Mouse (Mus musculus) Patski (cell line): ENCODE measurements at regions not wholly inside any gene's neighbourhood (a gene's known extent, or its start where the extent isn't known, plus 50 kb on each side); places are given as distances from the start of the nearest gene placed in this dataset.

Experiments
- ATAC-seq: fragments of 100-300 bp; one replicate; pipeline ENCODE4 v1.8.0; 2021
- CTCF ChIA-PET: fragments of 350-600 bp; sonication (Branson Sonifier 250); formaldehyde crosslinking; loops from one replicate; lab custom pipeline; 2022; ENCODE audit warnings: inconsistent platforms; lab: Charles Lee
- POLR2A ChIA-PET: fragments of 350-600 bp; sonication (Branson Sonifier 250); formaldehyde crosslinking; loops from one replicate; lab custom pipeline; 2022; ENCODE audit warnings: antibody characterized with exemption, inconsistent platforms; lab: Charles Lee
- DNase-seq: peaks from one replicate; pipeline ENCODE4 v3.0.0-alpha.2; 2011; ENCODE audit warnings: low read depth, low spot score
- H3K27me3 ChIP-seq: fragments of 371-371 bp; one replicate; pipeline ENCODE4 v1.5.1; 2021
- CTCF ChIP-seq: fragments of 100-300 bp; IDR thresholded peaks from one replicate; pipeline ENCODE4 v1.5.1; 2021
- in situ Hi-C: fragments of 300-500 bp; cut with MboI; formaldehyde crosslinking; loops from 3 replicates; pipeline ENCODE4 v1.11.1; 2018; ENCODE audit warnings: low pct_unique_long_range_greater_than_20kb, mixed read lengths

DNA sequence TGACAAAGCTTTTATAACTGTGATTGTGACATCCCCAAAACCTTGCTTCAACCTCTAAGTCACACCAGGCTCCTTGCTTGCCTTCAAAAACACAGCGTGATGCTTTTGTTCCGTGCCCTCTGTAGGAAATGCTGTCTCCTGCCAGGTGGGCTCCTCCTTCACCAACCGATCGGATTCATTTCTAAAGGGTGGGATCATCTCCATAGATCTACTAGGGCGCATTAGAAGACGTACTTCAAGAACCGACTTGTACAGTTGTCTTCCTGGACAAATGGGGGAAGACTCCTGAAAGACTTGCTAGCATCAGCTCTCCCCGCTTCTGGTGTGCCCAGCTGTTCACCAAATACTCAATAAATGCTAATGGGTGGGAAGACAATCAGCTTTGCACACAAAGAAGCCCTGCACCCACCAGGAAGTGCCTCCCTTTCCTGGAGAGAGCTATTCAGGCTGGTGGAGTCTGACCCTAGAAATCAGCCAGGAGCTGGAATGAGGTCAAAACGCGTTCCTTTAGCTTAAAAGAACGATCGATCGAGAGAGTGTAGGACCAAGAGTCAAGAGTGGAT lies 53.0 kb downstream of the Hoxa1 start:
- ChIA-PET POLR2A (no interaction called here), CTCF (interaction anchor here (0.9 kb wide), 1 partner anchor 21 kb away, joined by 3 read pairs; no protein-coding TSS in a partner anchor)
- no peak for ATAC-seq
- no peak for DNase-seq
- in situ Hi-C loops, result no loop called here
- TF ChIP-seq CTCF, result no peak
- H3K27me3 ChIP-seq, result no peaks in the 10 kb centered on the region

DNA sequence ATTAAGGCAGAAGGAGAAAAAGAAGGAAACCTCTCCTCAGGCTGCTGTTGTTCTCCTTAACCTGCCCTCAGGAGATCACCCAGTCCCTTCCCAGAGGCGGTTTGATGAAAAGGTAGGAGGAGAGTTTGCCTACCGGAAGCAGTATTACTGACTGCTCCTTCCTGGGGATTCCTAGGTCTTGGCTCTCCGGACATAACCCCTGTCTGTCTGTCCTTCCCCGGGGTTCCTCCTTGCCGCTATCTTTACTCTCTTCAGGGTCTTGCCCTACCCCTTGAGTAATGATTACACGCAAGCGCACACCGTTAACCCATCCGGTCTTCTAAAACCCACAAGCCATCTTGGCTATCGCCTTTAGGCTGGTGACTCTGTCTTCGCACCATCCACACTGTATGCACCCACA lies 54.0 kb downstream of the Hoxa1 start:
- in situ Hi-C loops, result no loop called here
- TF ChIP-seq CTCF, result no peak
- ATAC-seq, result no peak
- POLR2A ChIA-PET, result no interaction called here
- DNase-seq, result no peak
- no peaks in the 10 kb centered on the region for H3K27me3 ChIP-seq
- CTCF ChIA-PET, result no interaction called here

DNA sequence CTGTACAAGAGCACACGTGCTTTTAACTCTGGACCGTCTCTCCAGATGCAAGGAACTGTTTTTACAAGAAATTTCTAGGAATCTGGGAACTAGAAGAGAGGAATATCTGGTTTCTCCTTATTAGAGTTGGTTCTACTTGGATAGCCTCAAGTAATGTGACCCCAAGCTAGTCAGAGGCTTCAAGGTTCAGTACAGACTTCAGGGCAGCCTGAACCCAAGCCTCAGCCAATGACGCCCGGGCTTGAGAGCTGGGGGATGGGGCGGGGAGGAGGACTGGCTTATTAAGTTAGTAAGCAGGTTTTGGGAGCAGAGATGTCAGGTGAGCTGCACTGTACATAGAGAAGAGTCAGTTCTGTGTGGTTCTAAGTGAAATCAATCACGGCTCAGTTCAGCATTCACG lies 54.5 kb downstream of the Hoxa1 start:
- DNase-seq (no peak), ATAC-seq (no peak)
- in situ Hi-C loops, result no loop called here
- TF ChIP-seq CTCF, result no peak
- ChIA-PET POLR2A (no interaction called here), CTCF (no interaction called here)
- no peaks in the 10 kb centered on the region for H3K27me3 ChIP-seq

DNA sequence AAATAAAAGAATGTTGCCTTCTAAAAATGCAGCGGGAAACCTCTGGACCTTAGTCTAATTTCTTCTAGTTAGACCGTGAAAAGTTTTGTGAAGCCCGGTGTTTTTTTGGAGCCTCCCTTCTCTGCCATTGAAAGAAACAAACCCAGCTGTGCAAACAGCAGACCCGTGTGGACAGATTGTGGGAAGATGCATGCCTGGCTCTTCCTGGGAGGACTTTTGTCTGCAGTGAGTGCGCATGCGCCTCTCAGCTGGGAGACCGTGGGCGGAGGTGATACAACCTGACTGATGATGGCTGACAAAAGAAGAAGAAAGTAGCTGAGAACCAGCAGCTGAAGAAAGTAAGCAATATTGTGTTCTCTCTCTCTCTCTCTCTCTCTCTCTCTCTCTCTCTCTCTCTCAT lies 55.4 kb downstream of the Hoxa1 start:
- CTCF ChIA-PET, result interaction anchor here (1.0 to 1.5 kb wide), 2 partner anchors 35 to 36 kb away, joined by 3 to 4 read pairs; no protein-coding TSS in a partner anchor
- TF ChIP-seq CTCF, result no peak
- ATAC-seq, result no peak
- no peak for DNase-seq
- in situ Hi-C loops, result no loop called here
- no peaks in the 10 kb centered on the region for H3K27me3 ChIP-seq
- POLR2A ChIA-PET, result no interaction called here

DNA sequence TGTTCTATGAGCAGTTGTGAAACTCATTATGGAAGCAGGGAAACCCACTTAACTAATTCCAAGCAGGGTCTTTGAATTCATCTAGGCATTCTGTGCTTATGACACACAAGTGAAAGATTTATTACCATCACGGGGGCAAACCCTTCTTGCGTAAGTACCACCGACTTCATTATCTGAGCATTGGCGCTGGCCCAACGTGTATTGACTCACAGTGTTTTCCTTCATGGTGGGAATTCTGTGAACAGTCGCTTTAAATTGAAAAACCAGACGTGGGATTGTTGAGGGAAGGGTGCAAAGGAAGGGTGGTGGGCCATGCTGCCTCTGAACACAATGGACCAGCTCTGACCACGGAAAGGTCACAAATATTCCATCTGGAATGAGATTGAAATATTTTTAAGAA lies 55.9 kb downstream of the Hoxa1 start:
- POLR2A ChIA-PET, result interaction anchor here (1.0 to 1.5 kb wide), 2 partner anchors 16 to 30 kb away, joined by 3 to 4 read pairs; no protein-coding TSS in a partner anchor
- ATAC-seq (no peak), DNase-seq (no peak)
- no peak for TF ChIP-seq CTCF
- H3K27me3 ChIP-seq, result no peaks in the 10 kb centered on the region
- CTCF ChIA-PET, result interaction anchor here (1.0 to 1.5 kb wide), 2 partner anchors 35 to 37 kb away, joined by 3 to 4 read pairs; no protein-coding TSS in a partner anchor
- in situ Hi-C loops, result no loop called here

DNA sequence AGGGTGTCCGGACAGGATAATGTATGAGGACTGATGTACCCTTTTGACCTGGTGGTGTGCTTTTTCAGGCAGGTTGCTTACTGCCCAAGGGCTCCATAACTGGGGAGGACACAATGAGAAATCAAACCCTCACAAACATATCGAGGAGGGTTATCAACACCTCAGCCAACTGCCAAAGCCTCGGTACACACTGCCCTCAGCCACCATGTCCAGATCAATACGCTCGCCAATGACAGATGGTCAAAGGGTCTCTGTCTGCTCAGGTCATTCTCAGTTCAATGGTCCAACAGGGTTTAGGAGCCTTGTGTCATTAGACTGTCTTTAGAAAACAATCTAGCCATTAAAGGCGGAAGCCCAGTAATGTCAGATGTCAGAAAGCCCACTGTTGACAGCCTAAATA lies 56.9 kb downstream of the Hoxa1 start:
- H3K27me3 ChIP-seq, result no peaks in the 10 kb centered on the region
- ATAC-seq (no peak), DNase-seq (no peak)
- no peak for TF ChIP-seq CTCF
- ChIA-PET CTCF (interaction anchor here (1.6 kb wide), 1 partner anchor 12 kb away, joined by 3 read pairs; no protein-coding TSS in a partner anchor), POLR2A (interaction anchor here (0.6 to 1.5 kb wide), 2 partner anchors 15 to 124 kb away, joined by 4 to 9 read pairs; no protein-coding TSS in a partner anchor)
- in situ Hi-C loops, result no loop called here

DNA sequence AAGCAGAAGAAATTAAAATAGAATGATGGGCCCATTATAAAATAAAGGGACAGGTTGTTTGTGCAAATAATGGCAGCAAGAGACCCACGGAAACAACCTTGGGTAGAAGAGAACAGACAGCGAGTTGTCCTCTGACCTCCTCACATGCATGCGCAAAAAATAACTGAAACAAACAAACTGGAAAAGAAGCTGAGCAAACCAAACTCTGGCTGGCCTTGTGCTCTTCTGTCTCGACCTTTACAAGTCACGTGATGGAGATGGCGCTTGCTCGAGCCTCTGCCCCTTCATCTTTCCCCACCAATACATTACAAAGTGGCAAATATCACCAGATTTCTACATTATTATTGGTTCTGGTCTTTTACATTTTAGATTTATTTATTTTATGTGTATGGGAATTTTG lies 59.3 kb downstream of the Hoxa1 start:
- in situ Hi-C loops, result no loop called here
- H3K27me3 ChIP-seq, result no peaks in the 10 kb centered on the region
- ChIA-PET CTCF (no interaction called here), POLR2A (no interaction called here)
- no peak for TF ChIP-seq CTCF
- no peak for DNase-seq
- no peak for ATAC-seq

DNA sequence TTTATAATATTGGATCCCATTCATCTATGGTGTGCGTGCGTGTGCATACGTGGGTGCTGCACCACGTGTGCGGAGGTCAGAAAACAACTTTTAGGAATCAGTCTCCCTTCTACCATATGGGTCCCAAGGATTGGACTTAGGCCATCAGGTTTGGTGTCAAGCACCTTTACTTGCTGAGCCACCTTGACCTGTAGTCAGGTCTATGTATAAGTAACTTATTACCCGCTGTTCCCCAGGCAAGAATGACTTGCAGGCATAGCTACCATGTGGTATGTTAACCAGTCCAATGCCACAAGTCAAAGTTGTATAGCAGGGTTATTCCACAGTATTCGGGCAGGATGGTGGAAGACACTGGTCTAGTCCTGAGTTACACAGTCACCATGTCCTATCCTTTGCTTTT lies 62.5 kb downstream of the Hoxa1 start:
- ATAC-seq (no peak), DNase-seq (no peak)
- in situ Hi-C loops, result no loop called here
- TF ChIP-seq CTCF, result no peak
- ChIA-PET CTCF (no interaction called here), POLR2A (no interaction called here)
- H3K27me3 ChIP-seq, result no peaks in the 10 kb centered on the region

DNA sequence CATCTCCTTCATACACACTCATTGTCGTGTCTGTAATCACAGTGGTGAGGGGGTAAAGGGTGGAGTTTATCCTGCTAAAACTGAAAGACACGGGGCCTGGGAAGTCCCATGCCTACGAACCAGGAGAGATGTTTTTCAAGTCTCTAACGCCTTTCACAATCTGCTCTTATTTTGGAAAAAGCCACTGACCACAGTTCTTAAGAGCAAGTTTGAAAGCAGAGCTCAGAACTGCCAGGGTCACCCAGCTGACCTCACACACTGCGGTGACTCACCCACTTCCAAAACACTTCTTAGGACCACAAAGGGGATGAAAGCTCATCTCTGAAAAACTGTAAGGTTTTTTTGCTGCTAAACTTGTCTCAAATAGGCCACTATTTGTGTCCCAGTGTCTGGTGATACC lies 66.7 kb downstream of the Hoxa1 start:
- in situ Hi-C loops, result no loop called here
- DNase-seq (no peak), ATAC-seq (no peak)
- no peak for TF ChIP-seq CTCF
- POLR2A ChIA-PET, result no interaction called here
- H3K27me3 ChIP-seq, result no peaks in the 10 kb centered on the region
- CTCF ChIA-PET, result no interaction called here

DNA sequence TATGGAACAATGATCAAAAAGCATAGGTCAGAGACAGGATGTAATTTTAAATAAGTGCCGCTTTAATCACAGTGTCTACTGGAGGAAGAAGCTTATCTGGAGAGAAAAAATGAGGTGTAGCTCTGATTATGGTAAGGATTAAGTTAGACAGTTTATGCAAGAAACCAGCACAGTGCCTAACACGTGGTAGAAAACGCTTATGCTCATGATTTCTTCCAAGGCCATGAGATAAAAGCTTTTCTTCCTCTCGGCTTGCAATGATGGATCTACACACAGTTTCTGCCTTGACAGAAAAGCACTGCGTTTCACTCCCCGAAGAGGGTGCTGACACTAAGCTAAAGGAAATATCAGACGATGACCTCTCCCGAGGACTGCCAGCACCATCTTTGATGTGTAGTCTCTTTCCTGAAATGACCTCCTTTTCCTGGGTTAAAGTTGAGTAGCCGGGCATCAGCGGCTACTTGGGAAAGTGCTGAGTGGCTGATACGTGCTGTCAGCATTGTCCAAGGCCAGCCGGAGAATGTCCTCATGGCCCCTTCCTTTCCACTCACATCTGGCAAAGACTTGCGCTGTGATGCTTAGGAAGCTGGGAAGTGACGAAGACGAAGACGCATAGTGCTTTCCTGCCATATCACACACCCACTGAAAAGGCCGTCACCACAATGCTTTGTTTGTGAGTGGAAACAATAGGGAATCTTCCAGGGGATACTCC lies 72.0 kb downstream of the Hoxa1 start:
- ATAC-seq (no peak), DNase-seq (no peak)
- no peaks in the 10 kb centered on the region for H3K27me3 ChIP-seq
- in situ Hi-C loops, result no loop called here
- ChIA-PET CTCF (no interaction called here), POLR2A (interaction anchor here (1.2 kb wide), 1 partner anchor 16 kb away, joined by 4 read pairs; no protein-coding TSS in a partner anchor)
- no peak for TF ChIP-seq CTCF

DNA sequence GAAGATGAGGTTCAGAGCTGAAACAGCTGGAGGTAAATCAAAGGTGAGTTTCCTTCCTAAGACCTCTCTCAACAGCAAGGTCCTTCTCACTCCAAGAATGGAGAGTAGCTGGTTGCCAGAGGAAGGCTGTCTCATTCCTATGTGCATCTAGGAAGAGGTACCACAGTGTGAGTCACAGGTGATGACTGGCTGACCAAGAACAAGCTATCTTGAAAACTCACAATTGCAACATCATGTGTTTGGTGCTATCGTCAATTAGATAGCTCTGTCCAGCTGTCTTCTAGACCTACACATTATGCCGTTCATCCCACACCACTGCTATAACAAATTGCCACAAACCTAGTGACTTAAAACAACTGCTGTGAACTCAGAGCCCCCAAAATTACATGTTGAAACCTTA lies 72.3 kb upstream of the Skap2 start:
- POLR2A ChIA-PET, result no interaction called here
- in situ Hi-C loops, result no loop called here
- no peak for TF ChIP-seq CTCF
- ATAC-seq (no peak), DNase-seq (no peak)
- H3K27me3 ChIP-seq, result no peaks in the 10 kb centered on the region
- CTCF ChIA-PET, result interaction anchor here (1.1 kb wide), 1 partner anchor 10 kb away, joined by 4 read pairs; no protein-coding TSS in a partner anchor
